Comparison of ENCODE assay signal across 19 mouse cellular contexts in the genomic region with DNA sequence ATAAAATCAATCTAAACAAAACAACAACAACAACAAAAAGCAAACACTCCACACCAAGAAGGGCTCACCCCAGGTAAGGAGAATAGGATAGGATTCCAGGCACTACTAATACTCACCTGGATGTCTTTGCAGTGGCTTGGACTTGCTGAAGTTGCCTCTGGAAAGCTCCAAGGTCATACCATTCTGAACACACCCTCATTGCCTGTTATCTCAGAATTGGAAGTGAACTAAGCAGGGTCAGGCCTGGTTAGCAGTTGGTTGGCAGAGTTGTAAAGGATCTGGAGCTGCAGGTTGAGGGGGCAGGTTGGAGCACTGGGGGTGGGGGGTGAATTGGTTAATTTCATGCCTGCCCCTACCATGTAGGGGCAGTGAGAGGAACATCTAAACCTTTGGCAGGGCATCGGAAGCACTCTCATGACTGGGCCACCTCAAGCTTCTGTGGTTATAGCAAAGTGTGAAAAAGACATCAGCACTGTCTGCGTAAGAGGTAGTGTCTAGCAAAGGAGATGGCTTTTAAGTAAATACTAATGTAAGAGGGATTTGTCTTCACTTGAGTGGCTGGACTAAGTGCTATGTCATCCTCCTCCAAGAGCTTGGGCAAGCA.
A peak's percentile ranks its signal among the peaks of the same experiment; 100 is the strongest.
DNase-seq lines count a peak whose midpoint lies in the region; ATAC-seq and TF ChIP-seq lines count a peak whose summit lies in the region.
"Had no signal": no experiment of that assay in that cellular context is flagged by ENCODE, and none has a peak within 500 bp of the region (broad histone marks: within the 10 kb centered on the region; RNA-seq: fewer than 3 reads in every experiment).

No protein-coding gene starts in this region.

- peak; percentile 25 for ATAC-seq in CD4-positive, CD25-positive, alpha-beta regulatory T cell, adult 4 months
- ATAC-seq: midbrain, embryonic 15.5 days had no signal

- WGBS in hindbrain, embryonic 10.5 days: 91% methylated on average over 2 of the region's 2 CpGs

- H3K4me1 ChIP-seq in megakaryocyte, embryonic 14.5 days: peaks cover 39% of the 10 kb centered on the region
- H3K4me1 ChIP-seq in hindbrain, embryonic 10.5 days (replicated peaks): peaks cover 10% of the 10 kb centered on the region

- no peaks in the 10 kb centered on the region for H3K36me3 ChIP-seq in megakaryocyte, embryonic 14.5 days (replicated peaks; ENCODE audit: low read length)
- no peaks in the 10 kb centered on the region for H3K36me3 ChIP-seq in hindbrain, embryonic 10.5 days
- H3K36me3 ChIP-seq: embryonic facial prominence, embryonic 12.5 days; limb, embryonic 10.5 days; liver, embryonic 13.5 days; midbrain, embryonic 15.5 days had no signal

- DNase-seq in heart, adult 11 months: peak; percentile 85
- no peak for DNase-seq in heart, postnatal 4 days
- peak; percentile 82 for DNase-seq in induced T-regulatory cell, adult 2 months (ENCODE audit: low read depth)
- DNase-seq in hindbrain, embryonic 10.5 days (ENCODE audit: low spot score): no peak
- DNase-seq in layer of hippocampus, adult 2 months (ENCODE audit: low spot score in 2 of 2): no peak
- no peak for DNase-seq in thymus, postnatal 0 days (ENCODE audit: low spot score)
- DNase-seq: adrenal gland, postnatal 14 days; cerebellum, adult 8-10 months; kidney, adult 9 months; kidney, postnatal 4 days; liver, embryonic 13.5 days; right cerebral cortex, postnatal 25 days had no signal

- no peaks in the 10 kb centered on the region for H3K9me3 ChIP-seq in megakaryocyte, embryonic 14.5 days
- no peaks in the 10 kb centered on the region for H3K9me3 ChIP-seq in hindbrain, embryonic 10.5 days
- H3K9me3 ChIP-seq: embryonic facial prominence, embryonic 12.5 days; limb, embryonic 10.5 days; liver, embryonic 13.5 days; midbrain, embryonic 15.5 days had no signal

- no peak overlapping the region for H3K27ac ChIP-seq in hindbrain, embryonic 10.5 days
- no peak overlapping the region for H3K27ac ChIP-seq in layer of hippocampus, adult 2 months
- H3K27ac ChIP-seq: embryonic facial prominence, embryonic 12.5 days; hindbrain, embryonic 14.5 days; limb, embryonic 10.5 days; liver, embryonic 13.5 days; midbrain, embryonic 15.5 days had no signal

- H3K27me3 ChIP-seq in megakaryocyte, embryonic 14.5 days (replicated peaks): no peaks in the 10 kb centered on the region
- no peaks in the 10 kb centered on the region for H3K27me3 ChIP-seq in hindbrain, embryonic 10.5 days (ENCODE audit: insufficient read depth, poor library complexity, severe bottlenecking)
- H3K27me3 ChIP-seq: embryonic facial prominence, embryonic 12.5 days; liver, embryonic 13.5 days; midbrain, embryonic 15.5 days had no signal

- TF ChIP-seq CTCF in layer of hippocampus, adult 2 months (conservative IDR thresholded peaks at IDR 0.05): no peak

- H3K4me3 ChIP-seq in megakaryocyte, embryonic 14.5 days (replicated peaks): peak overlapping the region; percentile 48
- H3K4me3 ChIP-seq in hindbrain, embryonic 10.5 days: no peak overlapping the region
- no peak overlapping the region for H3K4me3 ChIP-seq in layer of hippocampus, adult 2 months
- H3K4me3 ChIP-seq: embryonic facial prominence, embryonic 12.5 days; heart, adult 2 months; limb, embryonic 10.5 days; liver, embryonic 13.5 days; midbrain, embryonic 15.5 days had no signal

Comparison
In these comparisons a context has a peak if more than half of its experiments do, and no peak if none do; other contexts are left out.
1. DNase-seq: peak in heart, adult 11 months (single experiment) and induced T-regulatory cell, adult 2 months (single experiment); none in heart, postnatal 4 days (single experiment), hindbrain, embryonic 10.5 days (single experiment), layer of hippocampus, adult 2 months (0 of 2) and thymus, postnatal 0 days (single experiment).